Mouse (Mus musculus) thymus, adult 18-20 months (tissue): ENCODE data around the gene Ldb1.
A peak's percentile ranks its signal among the peaks of the same experiment; 100 is the strongest.

Experiments used
- DNase-seq, 2 experiments: peaks; one replicate each; pipeline ENCODE4 v3.0.0; 2022; ENCODE audit warnings: mixed read lengths in 2 of 2

Gene Ldb1

GRCm38 (mm10) chr19:46044271-46044992, 582 bp downstream of the Ldb1 start, which contains the start of gene Pprc1:
Pprc1 (plus strand) TSS chr19:46044886.
- peak in 1 of 2 experiments; percentile 54 for DNase-seq

GRCm38 (mm10) chr19:46043380-46043779, 1.6 kb downstream of the Ldb1 start:
- DNase-seq = no peak

GRCm38 (mm10) chr19:46042476-46043011, 2.5 kb downstream of the Ldb1 start:
- peak; percentile 48 to 70 for DNase-seq

GRCm38 (mm10) chr19:46041933-46042475, 3.0 kb downstream of the Ldb1 start:
- peak; percentile 58 to 64 for DNase-seq

- no peak for DNase-seq
Measured at GRCm38 (mm10) chr19:46041299-46041932, 3.6 kb downstream of the Ldb1 start.

- peak; percentile 40 to 73 for DNase-seq
Measured at GRCm38 (mm10) chr19:46040149-46040902, 4.7 kb downstream of the Ldb1 start.

GRCm38 (mm10) chr19:46039478-46039877, 5.5 kb downstream of the Ldb1 start:
- peak; percentile 88 to 90 for DNase-seq

GRCm38 (mm10) chr19:46038851-46039260, 6.2 kb downstream of the Ldb1 start:
- peak; percentile 43 to 58 for DNase-seq

- peak; percentile 55 to 65 for DNase-seq
Measured at GRCm38 (mm10) chr19:46037925-46038850, 6.8 kb downstream of the Ldb1 start.

- DNase-seq = peak; percentile 61 to 74
Measured at GRCm38 (mm10) chr19:46037243-46037924, 7.6 kb downstream of the Ldb1 start.

- DNase-seq = no peak
Measured at GRCm38 (mm10) chr19:46036477-46037242, 8.4 kb downstream of the Ldb1 start.

GRCm38 (mm10) chr19:46035971-46036370, 9.0 kb downstream of the Ldb1 start:
- no peak for DNase-seq

- no peak for DNase-seq
Measured at GRCm38 (mm10) chr19:46033911-46034310, 11.1 kb downstream of the Ldb1 start.

- DNase-seq = no peak
Measured at GRCm38 (mm10) chr19:46032731-46033510, 12.1 kb downstream of the Ldb1 start.

- no peak for DNase-seq
Measured at GRCm38 (mm10) chr19:46031689-46032432, 13.2 kb downstream of the Ldb1 start.

- no peak for DNase-seq
Measured at GRCm38 (mm10) chr19:46030196-46030983, 14.6 kb downstream of the Ldb1 start.

GRCm38 (mm10) chr19:46029652-46030051, 15.4 kb downstream of the Ldb1 start:
- no peak for DNase-seq
